27 mouse cellular contexts compared by ENCODE assay signal in genomic region chr7:46761049-46761795, GRCm38 (mm10). TPM values are rescaled to one million over a fixed set of nuclear protein-coding genes. Genes with fewer than 3 reads are reported as not detected.
DNase-seq lines count a peak whose midpoint lies in the region; ATAC-seq and TF ChIP-seq lines count a peak whose summit lies in the region.
"Had no signal": no experiment of that assay in that cellular context is flagged by ENCODE, and none has a peak within 500 bp of the region (broad histone marks: within the 10 kb centered on the region; RNA-seq: fewer than 3 reads in every experiment).

No protein-coding gene starts in this region.

- H3K27ac ChIP-seq in intestine, postnatal 0 days (ENCODE audit: low read depth, low read length): 0 out of 2 replicates have a peak overlapping the region, but pooled peaks have one; percentile 28
- H3K27ac ChIP-seq in intestine, embryonic 15.5 days: no peak overlapping the region
- H3K27ac ChIP-seq: forebrain, embryonic 15.5 days; heart, embryonic 13.5 days; hindbrain, postnatal 0 days; left cerebral cortex, adult 2 months; limb, embryonic 12.5 days; neural tube, embryonic 13.5 days had no signal

- no peak for TF ChIP-seq CTCF in intestine, postnatal 0 days (IDR thresholded peaks at IDR 0.05; ENCODE audit: low read depth)
- no peak for TF ChIP-seq CTCF in E14TG2a.4 (conservative IDR thresholded peaks at IDR 0.05; ENCODE audit: low read length)

- H3K4me1 ChIP-seq in intestine, postnatal 0 days (replicated peaks; ENCODE audit: control insufficient read depth, insufficient read depth, low read length): no peaks in the 10 kb centered on the region
- H3K4me1 ChIP-seq in intestine, embryonic 15.5 days (replicated peaks): no peaks in the 10 kb centered on the region
- peaks cover 20% of the 10 kb centered on the region for H3K4me1 ChIP-seq in E14TG2a.4 (replicated peaks; ENCODE audit: low read depth, low read length)
- H3K4me1 ChIP-seq: forebrain, embryonic 15.5 days; heart, embryonic 13.5 days; limb, embryonic 12.5 days; neural tube, embryonic 13.5 days had no signal

- H3K27me3 ChIP-seq in intestine, postnatal 0 days (replicated peaks; ENCODE audit: control insufficient read depth, insufficient read depth, low read length): no peaks in the 10 kb centered on the region
- H3K27me3 ChIP-seq in intestine, embryonic 15.5 days (replicated peaks): no peaks in the 10 kb centered on the region
- H3K27me3 ChIP-seq in E14TG2a.4 (ENCODE audit: insufficient read depth, low read length): no peaks in the 10 kb centered on the region
- H3K27me3 ChIP-seq: forebrain, embryonic 15.5 days; heart, embryonic 13.5 days; limb, embryonic 12.5 days; neural tube, embryonic 13.5 days; Patski had no signal

- no peak overlapping the region for H3K4me3 ChIP-seq in intestine, postnatal 0 days (ENCODE audit: low read depth, low read length)
- H3K4me3 ChIP-seq in intestine, embryonic 15.5 days (replicated peaks): no peak overlapping the region
- peak overlapping the region; percentile 26; the same call in 1 of the 2 replicates for H3K4me3 ChIP-seq in E14TG2a.4 (replicated peaks; ENCODE audit: low read length)
- H3K4me3 ChIP-seq: forebrain, embryonic 15.5 days; heart, embryonic 13.5 days; left cerebral cortex, adult 2 months; limb, embryonic 12.5 days; neural tube, embryonic 13.5 days had no signal

- DNase-seq in ZHBTc4 (ENCODE audit: low read depth, low spot score): peak; percentile 55
- DNase-seq in skeletal muscle tissue, adult 2 months (ENCODE audit: low read depth, low spot score): peak; percentile 18
- DNase-seq in heart, postnatal 4 days: no peak
- DNase-seq in lung, postnatal 4 days: no peak
- DNase-seq: cerebellum, adult 18-20 months; heart, adult 11 months; heart, postnatal 36 days; kidney, adult 2 months; kidney, postnatal 25 days; lung, adult 18-20 months; right cerebral cortex, postnatal 14 days; thymus, postnatal 36 days had no signal

- peaks cover 51% of the 10 kb centered on the region for H3K36me3 ChIP-seq in intestine, postnatal 0 days (ENCODE audit: control insufficient read depth, insufficient read depth)
- H3K36me3 ChIP-seq in intestine, embryonic 15.5 days: peaks cover 14% of the 10 kb centered on the region
- H3K36me3 ChIP-seq in E14TG2a.4 (ENCODE audit: insufficient read depth, low read length): peaks cover 17% of the 10 kb centered on the region

- no peaks in the 10 kb centered on the region for H3K9me3 ChIP-seq in intestine, postnatal 0 days (ENCODE audit: control insufficient read depth)
- H3K9me3 ChIP-seq in intestine, embryonic 15.5 days: no peaks in the 10 kb centered on the region
- H3K9me3 ChIP-seq in E14TG2a.4 (ENCODE audit: low read length): no peaks in the 10 kb centered on the region
- H3K9me3 ChIP-seq: forebrain, embryonic 15.5 days; heart, embryonic 13.5 days; limb, embryonic 12.5 days; neural tube, embryonic 13.5 days had no signal

- no peak overlapping the region for H3K9ac ChIP-seq in intestine, postnatal 0 days (ENCODE audit: low read depth, low read length)
- H3K9ac ChIP-seq in intestine, embryonic 15.5 days: no peak overlapping the region
- H3K9ac ChIP-seq: forebrain, embryonic 15.5 days; heart, embryonic 13.5 days; limb, embryonic 12.5 days; neural tube, embryonic 13.5 days had no signal

- 70% methylated on average over 11 of the region's 11 CpGs for WGBS in intestine, postnatal 0 days
- 74% methylated on average over 11 of the region's 11 CpGs for WGBS in intestine, embryonic 15.5 days

- H3K4me2 ChIP-seq in intestine, postnatal 0 days (replicated peaks; ENCODE audit: low read depth): no peak overlapping the region
- no peak overlapping the region for H3K4me2 ChIP-seq in intestine, embryonic 15.5 days (replicated peaks)
- H3K4me2 ChIP-seq: forebrain, embryonic 15.5 days; heart, embryonic 13.5 days; limb, embryonic 12.5 days; midbrain, embryonic 11.5 days; neural tube, embryonic 13.5 days had no signal

- no peak for ATAC-seq in intestine, postnatal 0 days
- no peak for ATAC-seq in intestine, embryonic 15.5 days
- ATAC-seq: CD4-positive, CD25-positive, alpha-beta regulatory T cell, adult 4 months; forebrain, embryonic 15.5 days; hindbrain, postnatal 0 days; Patski had no signal

RNA-seq across cellular contexts. Expression of gene Saa2, which starts 9.6 kb away (rescaled TPM):
- not detected in 2 replicates for polyA plus RNA-seq in intestine, postnatal 0 days (2015; fragmentation: Nextera tagmentation; extraction: Ambion mirVana)
- polyA plus RNA-seq in intestine, embryonic 15.5 days (2015; fragmentation: Nextera tagmentation; extraction: Ambion mirVana): 0.30 TPM in 1 of 2 replicates, not detected in the other
- total RNA-seq in heart, postnatal 4 days (2021): not detected
- total RNA-seq: common myeloid progenitor, adult 5-6 weeks; heart, postnatal 36 days; left cerebral cortex, adult 2 months; monocyte, adult 5-6 weeks had no signal
- polyA plus RNA-seq: CD4-positive, CD25-positive, alpha-beta regulatory T cell, adult 4 months; forebrain, embryonic 15.5 days; heart, embryonic 13.5 days; kidney, adult 2 months; midbrain, embryonic 11.5 days; neural tube, embryonic 13.5 days had no signal

RNA-seq across cellular contexts. Expression of gene Saa1, which starts 18.4 kb away (rescaled TPM):
- polyA plus RNA-seq in intestine, postnatal 0 days (2015; fragmentation: Nextera tagmentation; extraction: Ambion mirVana): 0.29 and 0.47 TPM in 2 replicates
- 0.42 and 0.77 TPM in 2 replicates for polyA plus RNA-seq in intestine, embryonic 15.5 days (2015; fragmentation: Nextera tagmentation; extraction: Ambion mirVana)
- not detected for total RNA-seq in heart, postnatal 4 days (2021)
- total RNA-seq: common myeloid progenitor, adult 5-6 weeks; heart, postnatal 36 days; hindbrain, postnatal 0 days; left cerebral cortex, adult 2 months; monocyte, adult 5-6 weeks had no signal
- polyA plus RNA-seq: CD4-positive, CD25-positive, alpha-beta regulatory T cell, adult 4 months; forebrain, embryonic 15.5 days; heart, embryonic 13.5 days; kidney, adult 2 months; midbrain, embryonic 11.5 days; Patski had no signal

RNA-seq across cellular contexts. Expression of gene Saa4, which starts 28.8 kb away (rescaled TPM):
- polyA plus RNA-seq in intestine, postnatal 0 days (2015; fragmentation: Nextera tagmentation; extraction: Ambion mirVana): not detected in 2 replicates
- polyA plus RNA-seq in intestine, embryonic 15.5 days (2015; fragmentation: Nextera tagmentation; extraction: Ambion mirVana): 0.06 and 0.10 TPM in 2 replicates
- not detected for total RNA-seq in heart, postnatal 4 days (2021)
- total RNA-seq: common myeloid progenitor, adult 5-6 weeks; heart, postnatal 36 days; hindbrain, postnatal 0 days; left cerebral cortex, adult 2 months; monocyte, adult 5-6 weeks had no signal
- polyA plus RNA-seq: CD4-positive, CD25-positive, alpha-beta regulatory T cell, adult 4 months; embryonic facial prominence, embryonic 11.5 days; forebrain, embryonic 15.5 days; heart, embryonic 13.5 days; hindbrain, postnatal 0 days; kidney, adult 2 months; limb, embryonic 12.5 days; midbrain, embryonic 11.5 days; neural tube, embryonic 13.5 days; Patski had no signal

RNA-seq across cellular contexts. Expression of gene Hps5, which starts 34.6 kb away (rescaled TPM):
- polyA plus RNA-seq in intestine, postnatal 0 days (2015; fragmentation: Nextera tagmentation; extraction: Ambion mirVana): 13.9 and 14.7 TPM in 2 replicates
- 23.2 and 23.3 TPM in 2 replicates for polyA plus RNA-seq in intestine, embryonic 15.5 days (2015; fragmentation: Nextera tagmentation; extraction: Ambion mirVana)
- 10 to 100 TPM; 12.2 to 12.8 TPM for total RNA-seq in heart, postnatal 4 days (2021)

RNA-seq across cellular contexts. Expression of gene Gtf2h1, which starts 34.7 kb away (rescaled TPM):
- 51.3 and 52.7 TPM in 2 replicates for polyA plus RNA-seq in intestine, postnatal 0 days (2015; fragmentation: Nextera tagmentation; extraction: Ambion mirVana)
- polyA plus RNA-seq in intestine, embryonic 15.5 days (2015; fragmentation: Nextera tagmentation; extraction: Ambion mirVana): 63.3 and 72.8 TPM in 2 replicates
- 10 to 100 TPM; 22.9 to 23.8 TPM for total RNA-seq in heart, postnatal 4 days (2021)

Comparison
In these comparisons a context has a peak if more than half of its experiments do, and no peak if none do; other contexts are left out.
1. DNase-seq: peak in ZHBTc4 (single experiment) and skeletal muscle tissue, adult 2 months (single experiment); none in heart, postnatal 4 days (single experiment) and lung, postnatal 4 days (0 of 2).